Mouse (Mus musculus) left cerebral cortex, adult 11 months (tissue): Measurements from ENCODE around the gene 1700017N19Rik.
"Not testable (repeated sequence)": the region's sequence is repeated elsewhere in the genome, so short reads cannot be mapped to it uniquely, and the experiment has no call there.

Source experiments
- DNase-seq: peaks from one replicate; pipeline ENCODE4 v3.0.0; 2022; ENCODE audit warnings: low spot score

The 1700017N19Rik gene

GRCm38 (mm10) chr10:100590323-100590722 is at the start of gene 1700017N19Rik, which contains the start of gene 4930430F08Rik:
Gene 1700017N19Rik (plus strand): TSS chr10:100590484.
Gene 4930430F08Rik (minus strand): TSS chr10:100590423.
- no peak for DNase-seq

GRCm38 (mm10) chr10:100556566-100557175 is 33.6 kb upstream of the 1700017N19Rik start:
- DNase-seq = no peak

- not testable (repeated sequence) for DNase-seq
Observed at GRCm38 (mm10) chr10:100560194-100560883, 29.9 kb upstream of the 1700017N19Rik start.

GRCm38 (mm10) chr10:100564112-100564511 is 26.2 kb upstream of the 1700017N19Rik start:
- DNase-seq = no peak

GRCm38 (mm10) chr10:100571707-100572106 is 18.6 kb upstream of the 1700017N19Rik start:
- no peak for DNase-seq

GRCm38 (mm10) chr10:100574505-100575149 is 15.7 kb upstream of the 1700017N19Rik start:
- no peak for DNase-seq

GRCm38 (mm10) chr10:100575294-100575693 is 15.0 kb upstream of the 1700017N19Rik start:
- no peak for DNase-seq

GRCm38 (mm10) chr10:100584178-100584577 is 6.1 kb upstream of the 1700017N19Rik start:
- DNase-seq = no peak

GRCm38 (mm10) chr10:100588524-100588923 is 1.8 kb upstream of the 1700017N19Rik start:
- DNase-seq = no peak

- peak; percentile 80 for DNase-seq
Observed at GRCm38 (mm10) chr10:100588932-100589388, 1.3 kb upstream of the 1700017N19Rik start.

GRCm38 (mm10) chr10:100598339-100598738 is 8.1 kb downstream of the 1700017N19Rik start:
- no peak for DNase-seq

GRCm38 (mm10) chr10:100603511-100603910 is 13.2 kb downstream of the 1700017N19Rik start:
- no peak for DNase-seq

- DNase-seq = no peak
Observed at GRCm38 (mm10) chr10:100604254-100604653, 14.0 kb downstream of the 1700017N19Rik start.

GRCm38 (mm10) chr10:100617233-100617903 is 27.1 kb downstream of the 1700017N19Rik start:
- no peak for DNase-seq

GRCm38 (mm10) chr10:100619474-100619873 is 29.2 kb downstream of the 1700017N19Rik start:
- no peak for DNase-seq

GRCm38 (mm10) chr10:100620040-100620439 is 29.8 kb downstream of the 1700017N19Rik start:
- DNase-seq = no peak

GRCm38 (mm10) chr10:100622494-100622893 is 32.2 kb downstream of the 1700017N19Rik start:
- no peak for DNase-seq

GRCm38 (mm10) chr10:100629762-100630438 is 39.6 kb downstream of the 1700017N19Rik start:
- DNase-seq = peak; percentile 17

GRCm38 (mm10) chr10:100642887-100643286 is 52.6 kb downstream of the 1700017N19Rik start:
- no peak for DNase-seq

GRCm38 (mm10) chr10:100645331-100645935 is 55.1 kb downstream of the 1700017N19Rik start:
- no peak for DNase-seq

- no peak for DNase-seq
Observed at GRCm38 (mm10) chr10:100654183-100654582, 63.9 kb downstream of the 1700017N19Rik start.
